Mouse (Mus musculus) myocyte (in vitro differentiated cells): Measurements from ENCODE around the gene Flt3.

ENCODE experiments used
- MYOD1 ChIP-seq, 3 experiments: IDR thresholded peaks; one replicate each; pipeline ENCODE4 v1.6.1; 2011; ENCODE audit warnings: control low read depth in 2 of 3, low read depth in 2 of 3, mild to moderate bottlenecking in 2 of 3, moderate library complexity in 1 of 3; ENCODE audit not compliant: insufficient read length in 2 of 3, control insufficient read depth in 1 of 3
- POLR2A ChIP-seq: IDR thresholded peaks from one replicate; pipeline ENCODE4 v1.6.1; 2011; ENCODE audit warnings: low read depth, mild to moderate bottlenecking, control low read depth, moderate library complexity; ENCODE audit not compliant: insufficient read length

GRCm38 (mm10) chr5:147435224-147435623 lies 34.9 kb upstream of the Flt3 start:
- TF ChIP-seq POLR2A: no peak
- TF ChIP-seq MYOD1 (IDR thresholded peaks at IDR 0.05; ENCODE audit: control insufficient read depth in 1 of 3, insufficient read length in 2 of 3, low read depth in 2 of 3): no peak
